Mouse (Mus musculus) right cerebral cortex, postnatal 25 days (tissue): ENCODE results near the gene Zfp882.
"Not testable (repeated sequence)": the region's sequence is repeated elsewhere in the genome, so short reads cannot be mapped to it uniquely, and the experiment has no call there.

Experiments
- DNase-seq: peaks from one replicate; pipeline ENCODE4 v3.0.0; 2022

Zfp882 gene

DNA sequence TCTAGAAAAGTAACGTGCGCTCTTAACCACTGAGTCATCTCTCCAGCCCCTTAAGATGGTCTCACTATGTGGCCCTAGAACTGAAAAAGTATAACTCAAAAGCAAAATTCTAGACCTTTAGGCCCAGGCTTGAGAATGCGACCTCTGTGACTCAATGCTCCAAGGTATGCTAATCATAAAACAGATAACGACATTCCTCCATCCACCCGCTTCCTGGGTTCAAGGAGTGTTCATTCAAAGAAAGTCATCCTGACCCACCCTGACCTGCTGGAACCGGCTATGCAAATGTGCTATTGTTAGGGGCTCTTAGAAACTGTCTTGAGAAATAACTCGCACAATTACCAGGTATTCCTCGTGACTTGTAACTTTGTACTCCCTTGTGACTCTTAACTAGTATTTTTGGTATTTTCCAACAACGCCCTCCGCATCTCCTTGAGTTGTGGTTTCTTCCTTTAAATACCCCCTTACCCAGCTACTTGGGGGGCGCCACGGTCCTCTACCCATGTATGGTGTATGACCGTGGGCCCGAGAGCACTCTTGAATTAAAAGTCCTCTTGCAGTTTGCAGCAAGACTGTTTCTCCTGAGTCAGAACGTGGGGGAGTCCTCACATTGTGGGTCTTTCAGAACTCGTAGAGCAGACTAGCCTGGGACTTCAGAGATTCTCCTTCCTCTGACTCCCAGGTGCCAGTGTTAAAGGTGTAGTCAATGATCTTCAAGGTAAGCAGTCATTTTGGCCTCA is 44.7 kb downstream of the Zfp882 start:
- not testable (repeated sequence) for DNase-seq

DNA sequence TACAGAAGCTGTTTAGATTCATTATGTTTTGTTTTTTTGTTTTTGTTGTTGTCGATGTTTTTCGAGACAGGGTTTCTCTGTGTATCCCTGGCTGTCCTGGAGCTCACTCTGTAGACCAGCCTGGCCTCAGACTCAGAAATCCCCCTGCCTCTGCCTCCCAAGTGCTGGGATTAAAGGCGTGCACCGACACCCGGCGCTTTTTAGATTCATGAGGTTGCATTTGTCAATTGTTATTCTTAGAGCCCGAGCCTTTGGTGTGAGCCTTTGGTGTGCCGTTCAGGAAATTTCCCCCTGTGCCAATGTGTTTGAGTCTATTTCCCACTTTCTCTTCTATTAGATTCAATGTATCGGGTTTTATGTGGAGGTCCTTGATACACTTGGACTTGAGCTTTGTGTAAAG is 46.3 kb downstream of the Zfp882 start:
- no peak for DNase-seq

DNA sequence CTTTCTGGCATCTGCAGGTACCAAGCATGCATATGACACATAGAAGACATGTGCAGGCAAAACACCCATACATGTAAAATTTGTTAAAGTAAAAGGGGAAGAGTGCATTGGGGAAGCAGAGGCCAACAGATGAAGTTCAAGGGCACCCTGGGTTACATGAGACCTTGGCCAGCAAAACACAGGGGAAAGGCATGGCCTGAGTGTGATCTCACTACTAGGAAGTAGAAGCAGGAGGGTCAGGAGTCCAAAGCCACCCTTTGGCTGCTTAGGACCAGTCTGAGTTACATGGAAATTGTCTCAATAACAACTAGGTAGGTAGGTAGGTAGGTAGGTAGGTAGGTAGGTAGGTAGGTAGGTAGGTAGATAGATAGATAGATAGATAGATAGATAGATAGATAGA is 52.1 kb downstream of the Zfp882 start:
- DNase-seq = no peak

DNA sequence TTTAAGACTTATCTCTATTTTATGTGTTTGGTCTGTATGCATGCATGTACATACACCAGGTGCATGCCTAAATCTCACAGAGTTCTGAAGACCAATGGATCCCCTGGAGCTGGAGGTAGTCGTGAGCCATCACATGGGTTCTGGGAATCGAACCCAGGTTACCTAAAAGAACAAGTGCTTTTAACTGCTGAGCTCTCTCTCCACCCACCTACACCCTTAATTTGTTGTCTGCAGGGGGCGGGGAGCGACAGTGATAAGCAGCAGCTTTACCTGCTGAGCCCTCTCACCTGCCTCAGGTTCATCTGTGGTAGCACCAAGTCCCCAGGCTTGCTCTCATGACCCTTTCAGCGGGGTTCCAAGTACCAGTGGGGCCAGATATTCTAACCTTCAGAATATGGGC is 53.4 kb downstream of the Zfp882 start:
- no peak for DNase-seq

DNA sequence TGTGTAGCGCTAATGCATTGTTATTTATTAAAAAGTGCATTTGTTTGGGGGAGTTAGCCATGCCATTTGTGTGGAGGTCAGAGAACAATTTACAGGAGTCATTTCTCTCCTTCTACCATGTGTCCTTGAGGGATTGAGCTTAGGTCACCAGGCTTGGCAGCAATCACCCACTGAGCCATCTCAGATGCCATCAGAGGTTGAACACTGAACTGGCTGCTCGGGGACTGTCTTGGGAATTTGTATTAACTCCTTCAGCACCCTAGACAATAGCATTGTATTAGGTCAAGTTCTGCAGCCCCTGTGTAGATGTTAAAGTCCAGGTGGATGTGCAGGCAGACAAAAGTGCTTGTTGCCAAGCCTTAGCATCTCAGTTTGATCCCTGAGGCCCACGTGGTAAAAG is 55.6 kb downstream of the Zfp882 start:
- DNase-seq = no peak

DNA sequence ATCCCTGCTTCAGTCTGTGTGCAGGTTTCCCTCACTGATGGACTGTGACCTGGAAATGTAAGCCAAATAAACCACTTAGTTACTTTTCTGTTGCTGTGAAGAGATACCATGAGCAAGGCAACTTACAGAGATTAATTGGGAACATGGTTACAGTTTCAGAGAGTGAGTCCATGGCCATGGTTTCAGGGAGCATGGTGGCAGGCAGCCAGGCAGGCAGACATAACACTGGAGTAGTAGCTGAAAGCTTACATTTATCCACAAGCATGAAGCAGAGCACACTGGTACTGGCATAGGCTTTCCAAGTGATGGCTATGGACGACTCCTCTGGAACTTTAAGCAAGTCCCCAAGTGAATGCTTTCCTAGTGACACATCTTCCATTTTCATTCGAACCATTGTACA is 56.8 kb downstream of the Zfp882 start:
- no peak for DNase-seq
